Mouse (Mus musculus): Measurements from ENCODE around the gene 6430550D23Rik. TPM values are rescaled to one million over a fixed set of nuclear protein-coding genes. Genes with fewer than 3 reads are reported as not detected.

6430550D23Rik gene
- polyA plus RNA-seq, 1 experiment from 2014 or later = 2.1 TPM

GRCm38 (mm10) chr2:155946499-155946898 lies 61.3 kb downstream of the 6430550D23Rik start:
- Histone ChIP-seq H3K27me3 (ENCODE audit: poor library complexity, severe bottlenecking) (peaks cover 15% of the 10 kb centered on the region), H3K4me1 (peaks cover 58% of the 10 kb centered on the region), H3K9me3 (no peaks in the 10 kb centered on the region), H3K27ac (0 out of 2 replicates have a peak overlapping the region, but pooled peaks have one; percentile 27), H3K4me3 (no peak overlapping the region), H3K36me3 (replicated peaks) (no peaks in the 10 kb centered on the region)
- DNase-seq (ENCODE audit: extremely low spot score, low spot score) = no peak
- 8% methylated on average over 4 of the region's 4 CpGs for WGBS

GRCm38 (mm10) chr2:155946069-155946468 lies 61.7 kb downstream of the 6430550D23Rik start:
- Histone ChIP-seq H3K36me3 (replicated peaks) (no peaks in the 10 kb centered on the region), H3K4me3 (no peak overlapping the region), H3K4me1 (peaks cover 58% of the 10 kb centered on the region), H3K27ac (0 out of 2 replicates have a peak overlapping the region, but pooled peaks have one; percentile 27), H3K9me3 (no peaks in the 10 kb centered on the region), H3K27me3 (ENCODE audit: poor library complexity, severe bottlenecking) (peaks cover 15% of the 10 kb centered on the region)
- DNase-seq (ENCODE audit: extremely low spot score, low spot score) = peak; percentile 69
- WGBS = 2% methylated on average over 7 of the region's 7 CpGs

- WGBS = 79% methylated on average over 5 of the region's 5 CpGs
- Histone ChIP-seq H3K36me3 (replicated peaks) (no peaks in the 10 kb centered on the region), H3K27me3 (ENCODE audit: poor library complexity, severe bottlenecking) (peaks cover 15% of the 10 kb centered on the region), H3K4me3 (no peak overlapping the region), H3K9me3 (no peaks in the 10 kb centered on the region), H3K27ac (0 out of 2 replicates have a peak overlapping the region, but pooled peaks have one; percentile 27), H3K4me1 (peaks cover 58% of the 10 kb centered on the region)
- DNase-seq (ENCODE audit: extremely low spot score, low spot score) = no peak
Observed at GRCm38 (mm10) chr2:155945580-155945979, 62.2 kb downstream of the 6430550D23Rik start.

- peaks cover 15% of the 10 kb centered on the region for H3K27me3 ChIP-seq (ENCODE audit: poor library complexity, severe bottlenecking)
- H3K4me1 ChIP-seq = peaks cover 58% of the 10 kb centered on the region
- DNase-seq (ENCODE audit: extremely low spot score, low spot score) = no peak
- H3K9me3 ChIP-seq = no peaks in the 10 kb centered on the region
- no peaks in the 10 kb centered on the region for H3K36me3 ChIP-seq (replicated peaks)
- H3K4me3 ChIP-seq = peak within 1 kb of the TSS; percentile 15; the same call in 1 of the 2 replicates
- peak within 1 kb of the TSS; percentile 73 for H3K27ac ChIP-seq
- 52% methylated on average over 13 of the region's 13 CpGs for WGBS
Observed at GRCm38 (mm10) chr2:155945124-155945523, 62.7 kb downstream of the 6430550D23Rik start, which contains the start of gene Gdf5. TSS of gene Gdf5 (minus strand) at chr2:155945367.

GRCm38 (mm10) chr2:155944685-155945084 lies 63.1 kb downstream of the 6430550D23Rik start:
- H3K4me3 ChIP-seq = peak overlapping the region; percentile 15; the same call in 1 of the 2 replicates
- peaks cover 54% of the 10 kb centered on the region for H3K4me1 ChIP-seq
- 77% methylated on average over 4 of the region's 4 CpGs for WGBS

GRCm38 (mm10) chr2:155943463-155943862 lies 64.3 kb downstream of the 6430550D23Rik start:
- peak overlapping the region; percentile 72 for H3K27ac ChIP-seq
- H3K9me3 ChIP-seq = no peaks in the 10 kb centered on the region
- 2% methylated on average over 8 of the region's 8 CpGs for WGBS
- H3K4me3 ChIP-seq = peak overlapping the region; percentile 36
- H3K27me3 ChIP-seq (ENCODE audit: poor library complexity, severe bottlenecking) = peaks cover 12% of the 10 kb centered on the region
- H3K4me1 ChIP-seq = peaks cover 45% of the 10 kb centered on the region
- H3K36me3 ChIP-seq (replicated peaks) = no peaks in the 10 kb centered on the region
- DNase-seq (ENCODE audit: extremely low spot score, low spot score) = peak; percentile 57

More at GRCm38 (mm10) chr2:155944685-155945084, 63.1 kb downstream of the 6430550D23Rik start:
- no peak for DNase-seq (ENCODE audit: extremely low spot score, low spot score)
- Histone ChIP-seq H3K9me3 (no peaks in the 10 kb centered on the region), H3K36me3 (replicated peaks) (no peaks in the 10 kb centered on the region), H3K27me3 (ENCODE audit: poor library complexity, severe bottlenecking) (peaks cover 15% of the 10 kb centered on the region), H3K27ac (peak overlapping the region; percentile 73)

- no peak for DNase-seq (ENCODE audit: extremely low spot score, low spot score)
- Histone ChIP-seq H3K36me3 (replicated peaks) (no peaks in the 10 kb centered on the region), H3K27ac (no peak overlapping the region), H3K27me3 (ENCODE audit: poor library complexity, severe bottlenecking) (peaks cover 12% of the 10 kb centered on the region), H3K9me3 (no peaks in the 10 kb centered on the region), H3K4me3 (no peak overlapping the region), H3K4me1 (peaks cover 41% of the 10 kb centered on the region)
- 96% methylated on average over 40 of the region's 40 CpGs for WGBS
Observed at GRCm38 (mm10) chr2:155941697-155942442, 65.9 kb downstream of the 6430550D23Rik start.

- H3K4me3 ChIP-seq = no peak within 1 kb of the TSS
- 92% methylated on average over 3 of the region's 3 CpGs for WGBS
- H3K27me3 ChIP-seq (ENCODE audit: poor library complexity, severe bottlenecking) = peaks cover 12% of the 10 kb centered on the region
- H3K27ac ChIP-seq = no peak within 1 kb of the TSS
- no peaks in the 10 kb centered on the region for H3K36me3 ChIP-seq (replicated peaks)
- peaks cover 29% of the 10 kb centered on the region for H3K4me1 ChIP-seq
- H3K9me3 ChIP-seq = no peaks in the 10 kb centered on the region
- no peak for DNase-seq (ENCODE audit: extremely low spot score, low spot score)
Observed at GRCm38 (mm10) chr2:155940681-155941080, 67.1 kb downstream of the 6430550D23Rik start, which contains the start of gene Gm15557. TSS of gene Gm15557 (plus strand) at chr2:155940728.

GRCm38 (mm10) chr2:155939897-155940529 lies 67.8 kb downstream of the 6430550D23Rik start:
- 90% methylated on average over 7 of the region's 7 CpGs for WGBS
- peaks cover 23% of the 10 kb centered on the region for H3K4me1 ChIP-seq
- H3K27ac ChIP-seq = no peak overlapping the region

GRCm38 (mm10) chr2:155929531-155930442 lies 78.0 kb downstream of the 6430550D23Rik start, which contains the start of gene Uqcc1:
TSS of gene Uqcc1 (minus strand) at chr2:155930310.
- Histone ChIP-seq H3K4me3 (peak within 1 kb of the TSS; percentile 78), H3K4me1 (peaks cover 25% of the 10 kb centered on the region), H3K27ac (peak within 1 kb of the TSS; percentile 93), H3K9me3 (no peaks in the 10 kb centered on the region), H3K36me3 (replicated peaks) (peaks cover 15% of the 10 kb centered on the region), H3K27me3 (ENCODE audit: poor library complexity, severe bottlenecking) (no peaks in the 10 kb centered on the region)
- under 1% methylated on average over 38 of the region's 38 CpGs for WGBS
- peak; percentile 92 for DNase-seq (ENCODE audit: extremely low spot score, low spot score)

More at GRCm38 (mm10) chr2:155939897-155940529, 67.8 kb downstream of the 6430550D23Rik start:
- H3K4me3 ChIP-seq = no peak overlapping the region
- no peak for DNase-seq (ENCODE audit: extremely low spot score, low spot score)
- no peaks in the 10 kb centered on the region for H3K9me3 ChIP-seq
- no peaks in the 10 kb centered on the region for H3K36me3 ChIP-seq (replicated peaks)
- H3K27me3 ChIP-seq (ENCODE audit: poor library complexity, severe bottlenecking) = peaks cover 12% of the 10 kb centered on the region

- Histone ChIP-seq H3K9me3 (no peaks in the 10 kb centered on the region), H3K4me3 (peak overlapping the region; percentile 78), H3K27ac (no peak overlapping the region), H3K4me1 (peaks cover 25% of the 10 kb centered on the region), H3K27me3 (ENCODE audit: poor library complexity, severe bottlenecking) (no peaks in the 10 kb centered on the region), H3K36me3 (replicated peaks) (peaks cover 25% of the 10 kb centered on the region)
- no peak for DNase-seq (ENCODE audit: extremely low spot score, low spot score)
- 81% methylated on average over 7 of the region's 7 CpGs for WGBS
Observed at GRCm38 (mm10) chr2:155928711-155929345, 78.9 kb downstream of the 6430550D23Rik start.
